Mouse (Mus musculus) kidney, adult 2 months (tissue): ENCODE data around the gene Slc22a5. TPM values are rescaled to one million over a fixed set of nuclear protein-coding genes. Genes with fewer than 3 reads are reported as not detected.
A peak's percentile ranks its signal among the peaks of the same experiment; 100 is the strongest.
"Not testable (repeated sequence)": the region's sequence is repeated elsewhere in the genome, so short reads cannot be mapped to it uniquely, and the experiment has no call there.

Experiments
- DNase-seq: peaks from one replicate; pipeline ENCODE4 v3.0.0; 2021
- H3K27ac ChIP-seq: fragments of 200-500 bp; 2 replicates; pipeline ENCODE4 v1.5.1; 2012; ENCODE audit warnings: low read depth, low read length, control low read depth, inconsistent platforms; ENCODE audit not compliant: insufficient read depth
- H3K27me3 ChIP-seq: fragments of 200-500 bp; replicated peaks from 2 replicates; pipeline ENCODE4 v1.6.1; 2012; ENCODE audit warnings: mild to moderate bottlenecking, moderate library complexity, low read length, inconsistent platforms; ENCODE audit not compliant: control insufficient read depth, insufficient read depth
- H3K36me3 ChIP-seq: fragments of 200-500 bp; 2 replicates; pipeline ENCODE4 v1.6.1; 2012; ENCODE audit warnings: mild to moderate bottlenecking, moderate library complexity, low read length, inconsistent platforms; ENCODE audit not compliant: control insufficient read depth, insufficient read depth
- H3K4me1 ChIP-seq: fragments of 200-500 bp; 2 replicates; pipeline ENCODE4 v1.6.1; 2011; ENCODE audit warnings: low read length; ENCODE audit not compliant: control insufficient read depth, insufficient read depth
- H3K4me3 ChIP-seq: fragments of 200-500 bp; 2 replicates; pipeline ENCODE4 v1.5.1; 2011; ENCODE audit warnings: mild to moderate bottlenecking, low read depth, low read length, control low read depth; ENCODE audit not compliant: insufficient read depth
- CTCF ChIP-seq: fragments of 200-500 bp; conservative IDR thresholded peaks from 2 replicates; pipeline ENCODE4 v1.5.1; 2011; ENCODE audit warnings: low read depth, mild to moderate bottlenecking, control low read depth, low read length, moderate library complexity, mixed read lengths; ENCODE audit not compliant: insufficient read depth, insufficient read length
- POLR2A ChIP-seq: fragments of 200-500 bp; IDR thresholded peaks from one replicate; pipeline ENCODE4 v1.6.1; 2011; ENCODE audit warnings: low read depth, low read length, control low read depth
- WGBS: fragments of 180-500 bp; shearing (Covaris S2); methylation state at CpG from one replicate; pipeline ENCODE4 v1.1.7; 2018; 5-methylcytosine and 5-hydroxymethylcytosine counted together
- polyA plus RNA-seq: library from polyadenylated mRNA; depleted of rRNA; stranded (reverse); fragments of >200 nt; gene quantifications from 2 replicates; pipeline ENCODE4 v1.2.3, GENCODE M21; 2012

Slc22a5 gene
- polyA plus RNA-seq, 1 experiment: 188 TPM

GRCm38 (mm10) chr11:53869172-53869571 is 22.3 kb downstream of the Slc22a5 start:
- Histone ChIP-seq H3K36me3 (peaks cover 23% of the 10 kb centered on the region), H3K27me3 (no peaks in the 10 kb centered on the region), H3K4me3 (no peak overlapping the region), H3K4me1 (peaks cover 17% of the 10 kb centered on the region), H3K27ac (no peak overlapping the region)
- WGBS: 76% methylated on average over 5 of the region's 5 CpGs
- no peak for TF ChIP-seq POLR2A
- TF ChIP-seq CTCF: no peak
- DNase-seq: no peak

- Histone ChIP-seq H3K36me3 (peaks cover 21% of the 10 kb centered on the region), H3K4me1 (peaks cover 16% of the 10 kb centered on the region)
- H3K27me3 ChIP-seq, H3K27ac ChIP-seq, H3K4me3 ChIP-seq: not testable (repeated sequence)
- TF ChIP-seq CTCF: 0 out of 2 replicates have a peak, but pooled peaks have one; percentile 7
- WGBS: 35% methylated on average over 5 of the region's 5 CpGs
- DNase-seq: peak; percentile 43
Observed at GRCm38 (mm10) chr11:53868323-53868722, 23.1 kb downstream of the Slc22a5 start.

- H3K27me3 ChIP-seq, H3K36me3 ChIP-seq, H3K27ac ChIP-seq, H3K4me1 ChIP-seq, DNase-seq, H3K4me3 ChIP-seq: not testable (repeated sequence)
- 95% methylated on average over 2 of the region's 4 CpGs for WGBS
Observed at GRCm38 (mm10) chr11:53864724-53865310, 26.6 kb downstream of the Slc22a5 start.

- not testable (repeated sequence) for H3K4me3 ChIP-seq, DNase-seq, H3K27me3 ChIP-seq, H3K27ac ChIP-seq, H3K36me3 ChIP-seq, H3K4me1 ChIP-seq
- 86% methylated on average over 8 of the region's 9 CpGs for WGBS
Observed at GRCm38 (mm10) chr11:53860944-53861343, 30.5 kb downstream of the Slc22a5 start.

- not testable (repeated sequence) for H3K27me3 ChIP-seq, H3K36me3 ChIP-seq, H3K4me1 ChIP-seq
- WGBS: 4% methylated on average over 45 of the region's 50 CpGs
- Histone ChIP-seq H3K4me3 (peak within 1 kb of the TSS; percentile 71), H3K27ac (peak within 1 kb of the TSS; percentile 64)
- peak; percentile 70 for DNase-seq
Observed at GRCm38 (mm10) chr11:53858761-53859580, 32.5 kb downstream of the Slc22a5 start, which contains the start of gene Gm12216. Gene Gm12216 (minus strand): TSS chr11:53859256.

GRCm38 (mm10) chr11:53858058-53858760 is 33.3 kb downstream of the Slc22a5 start:
- H3K27me3 ChIP-seq: no peaks in the 10 kb centered on the region
- TF ChIP-seq POLR2A: no peak
- TF ChIP-seq CTCF: no peak
- H3K4me3 ChIP-seq: peak overlapping the region; percentile 71; the same call in 1 of the 2 replicates
- H3K27ac ChIP-seq: no peak overlapping the region
- no peak for DNase-seq
- 78% methylated on average over 6 of the region's 6 CpGs for WGBS
- no peaks in the 10 kb centered on the region for H3K36me3 ChIP-seq
- no peaks in the 10 kb centered on the region for H3K4me1 ChIP-seq

- no peaks in the 10 kb centered on the region for H3K27me3 ChIP-seq
- H3K4me1 ChIP-seq: peaks cover 4% of the 10 kb centered on the region
- WGBS: 26% methylated on average over 5 of the region's 5 CpGs
- H3K36me3 ChIP-seq: no peaks in the 10 kb centered on the region
- TF ChIP-seq POLR2A (no peak), CTCF (no peak)
- no peak overlapping the region for H3K4me3 ChIP-seq
- H3K27ac ChIP-seq: no peak overlapping the region
- peak; percentile 47 for DNase-seq
Observed at GRCm38 (mm10) chr11:53853665-53854064, 37.8 kb downstream of the Slc22a5 start.
